Mouse (Mus musculus): ENCODE data around the gene Ogfr. TPM values are rescaled to one million over a fixed set of nuclear protein-coding genes. Genes with fewer than 3 reads are reported as not detected.

The Ogfr gene
- polyA plus RNA-seq, 1 experiment, result 54.2 TPM

DNA sequence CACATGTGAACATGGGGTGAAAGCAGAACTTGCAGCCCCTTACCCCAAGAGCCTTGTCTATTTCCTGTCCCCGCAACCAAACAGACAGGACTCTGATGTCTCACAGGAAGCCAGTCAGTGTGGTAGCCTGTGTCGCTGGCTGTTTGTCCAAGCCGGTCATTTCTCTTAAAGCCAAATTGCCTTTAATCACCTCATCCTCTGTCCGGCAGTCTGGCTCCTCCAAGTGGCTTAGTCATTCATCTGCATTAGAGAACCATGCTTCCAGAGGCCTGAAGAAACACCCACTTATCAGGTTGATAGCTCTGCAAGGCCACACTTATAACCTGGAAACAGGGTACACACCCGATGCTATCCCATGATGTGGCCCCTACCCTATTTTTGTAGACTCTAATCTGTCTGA, 26.9 kb upstream of the Ogfr start:
- Histone ChIP-seq H3K4me3 (replicated peaks; ENCODE audit: insufficient read depth, low read depth, low read length) (no peak overlapping the region), H3K27ac (ENCODE audit: insufficient read depth, low read length) (no peak overlapping the region), H3K27me3 (ENCODE audit: control insufficient read depth, insufficient read depth, low read length) (no peaks in the 10 kb centered on the region), H3K4me1 (ENCODE audit: control insufficient read depth, insufficient read depth, low read length) (no peaks in the 10 kb centered on the region)
- 75% methylated on average over 5 of the region's 5 CpGs for WGBS
- TF ChIP-seq CTCF (IDR thresholded peaks at IDR 0.05; ENCODE audit: borderline replicate concordance, insufficient read depth, low read depth, low read length), result no peak
- no peak for TF ChIP-seq POLR2A (IDR thresholded peaks at IDR 0.05; ENCODE audit: borderline replicate concordance, insufficient read depth, low read length)
- no peak for DNase-seq

GRCm38 (mm10) chr2:180563296-180563695, 25.7 kb upstream of the Ogfr start:
- no peak overlapping the region for H3K4me3 ChIP-seq (replicated peaks; ENCODE audit: insufficient read depth, low read depth, low read length)
- no peaks in the 10 kb centered on the region for H3K27me3 ChIP-seq (ENCODE audit: control insufficient read depth, insufficient read depth, low read length)
- WGBS, result 50% methylated on average over 6 of the region's 6 CpGs
- no peak for DNase-seq
- no peak overlapping the region for H3K27ac ChIP-seq (ENCODE audit: insufficient read depth, low read length)
- TF ChIP-seq POLR2A (IDR thresholded peaks at IDR 0.05; ENCODE audit: borderline replicate concordance, insufficient read depth, low read length), result no peak
- no peak for TF ChIP-seq CTCF (IDR thresholded peaks at IDR 0.05; ENCODE audit: borderline replicate concordance, insufficient read depth, low read depth, low read length)
- H3K4me1 ChIP-seq (ENCODE audit: control insufficient read depth, insufficient read depth, low read length), result no peaks in the 10 kb centered on the region

- no peak for DNase-seq
- H3K27ac ChIP-seq (ENCODE audit: insufficient read depth, low read length), result no peak overlapping the region
These were observed 25.2 kb upstream of the Ogfr start for GRCm38 (mm10) chr2:180563841-180564240.

GRCm38 (mm10) chr2:180566240-180566913, 22.7 kb upstream of the Ogfr start:
- TF ChIP-seq CTCF (IDR thresholded peaks at IDR 0.05; ENCODE audit: borderline replicate concordance, insufficient read depth, low read depth, low read length) (peak; percentile 72), POLR2A (IDR thresholded peaks at IDR 0.05; ENCODE audit: borderline replicate concordance, insufficient read depth, low read length) (no peak)
- Histone ChIP-seq H3K4me3 (replicated peaks; ENCODE audit: insufficient read depth, low read depth, low read length) (no peak overlapping the region), H3K27ac (ENCODE audit: insufficient read depth, low read length) (no peak overlapping the region), H3K27me3 (ENCODE audit: control insufficient read depth, insufficient read depth, low read length) (no peaks in the 10 kb centered on the region), H3K4me1 (ENCODE audit: control insufficient read depth, insufficient read depth, low read length) (0 out of 2 replicates have a peak, but pooled peaks cover 5% of the 10 kb centered on the region)
- peak; percentile 39 to 49 for DNase-seq
- WGBS, result 37% methylated on average over 13 of the region's 13 CpGs

More at GRCm38 (mm10) chr2:180563841-180564240, 25.2 kb upstream of the Ogfr start:
- no peak overlapping the region for H3K4me3 ChIP-seq (replicated peaks; ENCODE audit: insufficient read depth, low read depth, low read length)
- TF ChIP-seq POLR2A (IDR thresholded peaks at IDR 0.05; ENCODE audit: borderline replicate concordance, insufficient read depth, low read length) (no peak), CTCF (IDR thresholded peaks at IDR 0.05; ENCODE audit: borderline replicate concordance, insufficient read depth, low read depth, low read length) (no peak)
- 50% methylated on average over 5 of the region's 5 CpGs for WGBS
- H3K27me3 ChIP-seq (ENCODE audit: control insufficient read depth, insufficient read depth, low read length), result no peaks in the 10 kb centered on the region
- no peaks in the 10 kb centered on the region for H3K4me1 ChIP-seq (ENCODE audit: control insufficient read depth, insufficient read depth, low read length)

DNA sequence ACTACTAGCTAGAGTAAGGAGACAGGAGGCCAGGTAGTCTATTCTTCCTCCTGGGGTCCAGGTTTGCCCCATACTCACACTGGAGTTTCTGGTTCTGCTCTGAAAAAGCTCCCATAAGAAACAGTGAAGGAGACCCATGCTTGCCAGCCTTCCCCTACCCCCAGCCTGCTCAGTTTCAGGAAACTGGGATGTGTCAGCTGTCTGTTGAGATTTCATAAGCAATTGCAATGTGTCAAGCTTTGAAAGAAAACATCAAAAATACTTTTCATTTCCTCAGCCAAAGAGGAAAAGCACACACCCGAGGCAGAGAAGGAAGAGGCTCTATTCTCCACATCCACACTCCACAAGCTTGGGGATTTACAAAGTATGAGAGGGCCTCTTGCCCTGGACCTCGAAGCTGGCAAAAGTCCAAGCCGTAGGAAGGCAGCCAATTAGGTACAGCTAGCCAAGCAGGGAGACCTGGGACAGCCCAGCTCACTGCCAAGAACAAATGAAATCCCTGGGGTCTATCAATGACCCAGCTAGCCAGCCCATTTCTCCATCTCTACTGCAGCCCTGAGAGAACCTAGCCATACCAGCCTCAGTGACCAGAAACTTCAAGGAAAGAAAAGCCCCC, 19.9 kb upstream of the Ogfr start:
- Histone ChIP-seq H3K4me3 (replicated peaks; ENCODE audit: insufficient read depth, low read depth, low read length) (no peak overlapping the region), H3K27ac (ENCODE audit: insufficient read depth, low read length) (no peak overlapping the region), H3K4me1 (ENCODE audit: control insufficient read depth, insufficient read depth, low read length) (0 out of 2 replicates have a peak, but pooled peaks cover 5% of the 10 kb centered on the region), H3K27me3 (ENCODE audit: control insufficient read depth, insufficient read depth, low read length) (no peaks in the 10 kb centered on the region; the same call in 1 of the 2 replicates)
- WGBS, result 4% methylated on average over 3 of the region's 3 CpGs
- DNase-seq, result peak; percentile 35 to 46
- TF ChIP-seq CTCF (IDR thresholded peaks at IDR 0.05; ENCODE audit: borderline replicate concordance, insufficient read depth, low read depth, low read length) (no peak), POLR2A (IDR thresholded peaks at IDR 0.05; ENCODE audit: borderline replicate concordance, insufficient read depth, low read length) (no peak)

GRCm38 (mm10) chr2:180576482-180576881, 12.6 kb upstream of the Ogfr start:
- H3K4me1 ChIP-seq (ENCODE audit: control insufficient read depth, insufficient read depth, low read length), result no peaks in the 10 kb centered on the region
- TF ChIP-seq POLR2A (IDR thresholded peaks at IDR 0.05; ENCODE audit: borderline replicate concordance, insufficient read depth, low read length), result no peak
- no peak for TF ChIP-seq CTCF (IDR thresholded peaks at IDR 0.05; ENCODE audit: borderline replicate concordance, insufficient read depth, low read depth, low read length)
- no peak for DNase-seq
- H3K27ac ChIP-seq (ENCODE audit: insufficient read depth, low read length), result no peak overlapping the region
- no peaks in the 10 kb centered on the region; the same call in 1 of the 2 replicates for H3K27me3 ChIP-seq (ENCODE audit: control insufficient read depth, insufficient read depth, low read length)
- whole genome bisulfite sequencing, result 43% methylated on average over 4 of the region's 4 CpGs
- no peak overlapping the region for H3K4me3 ChIP-seq (replicated peaks; ENCODE audit: insufficient read depth, low read depth, low read length)

DNA sequence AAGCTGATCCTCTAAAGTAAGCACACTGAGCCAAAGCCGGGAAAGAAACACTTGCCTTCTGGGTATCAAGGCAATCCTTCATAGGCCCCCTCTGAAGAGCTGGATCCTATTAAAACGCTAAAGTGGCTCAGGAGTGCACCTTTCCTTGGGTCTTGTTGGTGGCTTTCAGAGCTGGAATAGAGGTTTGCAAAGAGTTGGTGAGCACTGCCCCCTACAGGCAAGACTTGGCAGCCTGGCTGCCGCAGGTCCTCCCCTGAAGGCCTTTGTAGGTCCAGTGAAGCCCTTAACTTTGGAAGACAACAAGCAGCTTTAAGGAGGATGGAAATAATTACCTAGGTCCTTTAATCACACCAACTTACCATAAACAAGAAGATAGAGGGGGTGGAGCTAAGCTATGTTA, 10.4 kb upstream of the Ogfr start:
- Histone ChIP-seq H3K4me3 (replicated peaks; ENCODE audit: insufficient read depth, low read depth, low read length) (no peak overlapping the region), H3K27ac (ENCODE audit: insufficient read depth, low read length) (no peak overlapping the region), H3K4me1 (ENCODE audit: control insufficient read depth, insufficient read depth, low read length) (peaks cover 6% of the 10 kb centered on the region), H3K27me3 (ENCODE audit: control insufficient read depth, insufficient read depth, low read length) (no peaks in the 10 kb centered on the region)
- 8% methylated on average over 3 of the region's 3 CpGs for WGBS
- TF ChIP-seq CTCF (IDR thresholded peaks at IDR 0.05; ENCODE audit: borderline replicate concordance, insufficient read depth, low read depth, low read length) (peak; percentile 86), POLR2A (IDR thresholded peaks at IDR 0.05; ENCODE audit: borderline replicate concordance, insufficient read depth, low read length) (no peak)
- peak; percentile 51 to 73 for DNase-seq

- Histone ChIP-seq H3K4me3 (replicated peaks; ENCODE audit: insufficient read depth, low read depth, low read length) (no peak within 1 kb of the TSS), H3K27ac (ENCODE audit: insufficient read depth, low read length) (no peak within 1 kb of the TSS), H3K27me3 (ENCODE audit: control insufficient read depth, insufficient read depth, low read length) (no peaks in the 10 kb centered on the region), H3K4me1 (ENCODE audit: control insufficient read depth, insufficient read depth, low read length) (peaks cover 9% of the 10 kb centered on the region)
- peak in 1 of 2 experiments; percentile 9 for DNase-seq
- TF ChIP-seq CTCF (IDR thresholded peaks at IDR 0.05; ENCODE audit: borderline replicate concordance, insufficient read depth, low read depth, low read length) (no peak), POLR2A (IDR thresholded peaks at IDR 0.05; ENCODE audit: borderline replicate concordance, insufficient read depth, low read length) (no peak)
- WGBS, result 35% methylated on average over 3 of the region's 3 CpGs
These were observed 8.0 kb upstream of the Ogfr start, which contains the start of gene Mrgbp for GRCm38 (mm10) chr2:180581002-180581401. TSS of gene Mrgbp (plus strand) at chr2:180581304.
